Mouse (Mus musculus): ENCODE measurements around the gene Pcyt1a.

DNA sequence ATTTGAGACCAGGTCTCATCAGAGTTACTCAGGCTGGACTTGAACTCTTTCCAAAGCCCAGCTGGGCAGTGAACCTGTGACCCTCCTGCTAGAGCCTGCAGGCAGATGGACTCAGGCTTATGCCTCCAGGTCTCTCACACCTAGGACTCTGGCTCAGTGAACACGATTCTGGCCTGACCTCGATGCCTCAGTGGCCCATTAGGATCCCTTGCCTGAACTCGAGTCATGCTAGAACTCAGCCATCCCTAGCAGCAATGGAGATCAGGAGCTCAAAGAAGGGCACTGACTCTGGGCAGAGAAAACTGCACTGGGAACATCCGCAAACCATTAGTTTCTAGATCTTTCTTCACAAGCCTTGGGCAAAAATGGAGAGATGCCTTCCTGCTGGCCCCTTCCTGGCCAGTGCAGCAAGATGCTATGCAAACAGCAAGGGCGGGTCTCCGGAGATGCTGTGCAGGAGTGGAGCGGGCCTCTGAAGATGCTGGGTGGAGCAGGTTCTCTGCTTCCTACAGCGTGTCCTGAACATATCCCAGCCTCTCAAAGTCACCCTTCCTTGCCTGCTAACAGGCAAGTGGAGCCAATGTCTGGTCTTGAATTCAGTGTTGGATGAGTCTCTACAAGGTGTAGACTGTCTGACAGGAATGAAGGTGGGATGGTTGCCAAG is 81.2 kb downstream of the Pcyt1a start:
- no peak for TF ChIP-seq POLR2A (IDR thresholded peaks at IDR 0.05; ENCODE audit: borderline replicate concordance, control insufficient read depth, low read depth, low read length)
- no peak for TF ChIP-seq CTCF (IDR thresholded peaks at IDR 0.05; ENCODE audit: control insufficient read depth, insufficient read depth, low read length)

Data from bone marrow, adult 2 months (tissue).